Mouse (Mus musculus): ENCODE data around the gene Olfr102. TPM values are rescaled to one million over a fixed set of nuclear protein-coding genes. Genes with fewer than 3 reads are reported as not detected.

Olfr102 gene
- polyA plus RNA-seq (2014; fragmentation: Nextera tagmentation; extraction: Ambion mirVana), result not detected in 2 replicates

DNA sequence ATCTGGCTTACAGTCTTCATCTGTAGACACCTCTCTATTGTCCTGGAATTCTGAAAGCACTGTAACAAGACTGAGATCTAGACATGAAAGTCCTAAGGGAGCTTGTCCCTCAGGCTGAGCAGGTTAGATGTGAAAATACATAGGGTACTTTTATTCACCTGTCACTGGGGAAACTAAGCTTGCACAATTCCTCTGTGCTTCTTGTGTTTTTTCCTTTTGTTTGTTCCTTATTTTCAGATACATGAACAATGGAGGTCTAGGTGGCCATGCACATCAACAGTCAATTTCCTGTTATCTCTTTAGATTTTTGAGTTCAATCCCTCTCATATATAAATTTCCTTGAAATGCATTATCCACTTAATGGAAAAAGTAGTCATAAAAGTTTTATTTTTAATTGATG is at the start of gene Olfr102:
Gene Olfr102 (minus strand): TSS at position 101 of the 400 bp plus-strand sequence.
- Histone ChIP-seq H3K27ac (ENCODE audit: low read depth) (no peak within 1 kb of the TSS), H3K9ac (no peak within 1 kb of the TSS), H3K9me3 (ENCODE audit: low read depth, low read length) (no peaks in the 10 kb centered on the region), H3K4me2 (no peak within 1 kb of the TSS), H3K4me1 (ENCODE audit: insufficient read depth) (no peaks in the 10 kb centered on the region), H3K27me3 (ENCODE audit: insufficient read depth, low read length) (no peaks in the 10 kb centered on the region), H3K4me3 (ENCODE audit: low read depth, low read length) (no peak within 1 kb of the TSS), H3K36me3 (ENCODE audit: insufficient read depth) (no peaks in the 10 kb centered on the region)
- DNase-seq (no peak), ATAC-seq (ENCODE audit: insufficient read depth) (no peak)
- no peak for TF ChIP-seq CTCF (IDR thresholded peaks at IDR 0.05; ENCODE audit: low read depth)

- H3K4me1 ChIP-seq (ENCODE audit: insufficient read depth), result no peaks in the 10 kb centered on the region
- ATAC-seq (ENCODE audit: insufficient read depth) (no peak), DNase-seq (no peak)
- H3K27me3 ChIP-seq (ENCODE audit: insufficient read depth, low read length), result no peaks in the 10 kb centered on the region
- no peak within 1 kb of the TSS for H3K27ac ChIP-seq (ENCODE audit: low read depth)
- TF ChIP-seq CTCF (IDR thresholded peaks at IDR 0.05; ENCODE audit: low read depth), result no peak
- H3K9ac ChIP-seq, result no peak within 1 kb of the TSS
- H3K4me3 ChIP-seq (ENCODE audit: low read depth, low read length), result no peak within 1 kb of the TSS
- H3K36me3 ChIP-seq (ENCODE audit: insufficient read depth), result no peaks in the 10 kb centered on the region
- no peaks in the 10 kb centered on the region for H3K9me3 ChIP-seq (ENCODE audit: low read depth, low read length)
- no peak within 1 kb of the TSS for H3K4me2 ChIP-seq
These were observed 42.4 kb upstream of the Olfr102 start, which contains the start of gene Olfr104-ps for GRCm38 (mm10) chr17:37359282-37359681. Olfr104-ps (plus strand) TSS chr17:37359582.

DNA sequence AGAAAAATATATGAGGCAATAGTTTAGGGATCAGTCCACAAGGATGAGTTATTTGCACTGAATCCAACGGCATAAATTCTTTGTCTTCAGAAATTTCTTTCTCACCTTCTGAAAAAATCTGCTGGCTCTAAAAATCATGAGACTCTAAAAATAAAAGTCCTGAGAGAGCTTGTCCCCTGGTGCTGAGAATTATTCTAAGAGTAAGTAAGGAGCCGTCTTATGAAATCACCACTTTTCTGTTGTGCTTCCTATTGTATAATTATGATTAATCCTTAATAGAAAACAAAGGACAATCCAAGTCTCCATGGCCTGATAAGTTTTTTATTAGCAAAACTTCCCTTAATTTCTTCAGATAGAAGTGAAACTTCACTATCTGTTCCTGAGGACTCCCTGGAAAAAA is 22.7 kb upstream of the Olfr102 start, which contains the start of gene Olfr103:
Gene Olfr103 (minus strand): TSS at position 101 of the 400 bp plus-strand sequence.
- DNase-seq, result no peak
- WGBS, result 76% methylated on average over 2 of the region's 2 CpGs

GRCm38 (mm10) chr17:37310146-37310699 is 6.6 kb downstream of the Olfr102 start:
- no peak for TF ChIP-seq CTCF (IDR thresholded peaks at IDR 0.05; ENCODE audit: low read depth)
- Histone ChIP-seq H3K27me3 (ENCODE audit: insufficient read depth, low read length) (no peaks in the 10 kb centered on the region), H3K27ac (ENCODE audit: low read depth) (no peak overlapping the region), H3K4me3 (ENCODE audit: low read depth, low read length) (no peak overlapping the region), H3K4me1 (ENCODE audit: insufficient read depth) (no peaks in the 10 kb centered on the region), H3K36me3 (ENCODE audit: insufficient read depth) (no peaks in the 10 kb centered on the region), H3K9ac (no peak overlapping the region), H3K9me3 (ENCODE audit: low read depth, low read length) (no peaks in the 10 kb centered on the region), H3K4me2 (no peak overlapping the region)
- ATAC-seq (ENCODE audit: insufficient read depth), result no peak
- no peak for DNase-seq
- WGBS, result 36% methylated on average over 2 of the region's 2 CpGs

More for the DNA sequence above, 22.7 kb upstream of the Olfr102 start, which contains the start of gene Olfr103:
- H3K36me3 ChIP-seq (ENCODE audit: insufficient read depth), result no peaks in the 10 kb centered on the region
- H3K4me2 ChIP-seq, result no peak within 1 kb of the TSS
- no peak for TF ChIP-seq CTCF (IDR thresholded peaks at IDR 0.05; ENCODE audit: low read depth)
- no peak within 1 kb of the TSS for H3K27ac ChIP-seq (ENCODE audit: low read depth)
- H3K4me3 ChIP-seq (ENCODE audit: low read depth, low read length), result no peak within 1 kb of the TSS
- H3K4me1 ChIP-seq (ENCODE audit: insufficient read depth), result no peaks in the 10 kb centered on the region
- no peak for ATAC-seq (ENCODE audit: insufficient read depth)
- H3K27me3 ChIP-seq (ENCODE audit: insufficient read depth, low read length), result no peaks in the 10 kb centered on the region
- H3K9me3 ChIP-seq (ENCODE audit: low read depth, low read length), result no peaks in the 10 kb centered on the region
- H3K9ac ChIP-seq, result no peak within 1 kb of the TSS

GRCm38 (mm10) chr17:37308483-37308882 is 8.4 kb downstream of the Olfr102 start:
- DNase-seq (no peak), ATAC-seq (ENCODE audit: insufficient read depth) (no peak)
- Histone ChIP-seq H3K9me3 (ENCODE audit: low read depth, low read length) (no peaks in the 10 kb centered on the region), H3K4me1 (ENCODE audit: insufficient read depth) (no peaks in the 10 kb centered on the region), H3K4me2 (no peak overlapping the region), H3K27ac (ENCODE audit: low read depth) (no peak overlapping the region), H3K4me3 (ENCODE audit: low read depth, low read length) (no peak overlapping the region), H3K9ac (no peak overlapping the region), H3K27me3 (ENCODE audit: insufficient read depth, low read length) (no peaks in the 10 kb centered on the region), H3K36me3 (ENCODE audit: insufficient read depth) (no peaks in the 10 kb centered on the region)
- 34% methylated on average over 4 of the region's 4 CpGs for WGBS
- no peak for TF ChIP-seq CTCF (IDR thresholded peaks at IDR 0.05; ENCODE audit: low read depth)

GRCm38 (mm10) chr17:37304213-37304612 is 12.6 kb downstream of the Olfr102 start, which contains the start of gene Olfr101:
Olfr101 (minus strand) TSS chr17:37304313.
- no peaks in the 10 kb centered on the region for H3K27me3 ChIP-seq (ENCODE audit: insufficient read depth, low read length)
- H3K4me1 ChIP-seq (ENCODE audit: insufficient read depth), result no peaks in the 10 kb centered on the region
- no peak within 1 kb of the TSS for H3K9ac ChIP-seq
- H3K36me3 ChIP-seq (ENCODE audit: insufficient read depth), result no peaks in the 10 kb centered on the region
- ATAC-seq (ENCODE audit: insufficient read depth) (no peak), DNase-seq (no peak)
- H3K9me3 ChIP-seq (ENCODE audit: low read depth, low read length), result no peaks in the 10 kb centered on the region
- no peak within 1 kb of the TSS for H3K4me3 ChIP-seq (ENCODE audit: low read depth, low read length)
- WGBS, result 69% methylated on average over 4 of the region's 4 CpGs
- no peak within 1 kb of the TSS for H3K27ac ChIP-seq (ENCODE audit: low read depth)
- no peak for TF ChIP-seq CTCF (IDR thresholded peaks at IDR 0.05; ENCODE audit: low read depth)
- no peak within 1 kb of the TSS for H3K4me2 ChIP-seq

DNA sequence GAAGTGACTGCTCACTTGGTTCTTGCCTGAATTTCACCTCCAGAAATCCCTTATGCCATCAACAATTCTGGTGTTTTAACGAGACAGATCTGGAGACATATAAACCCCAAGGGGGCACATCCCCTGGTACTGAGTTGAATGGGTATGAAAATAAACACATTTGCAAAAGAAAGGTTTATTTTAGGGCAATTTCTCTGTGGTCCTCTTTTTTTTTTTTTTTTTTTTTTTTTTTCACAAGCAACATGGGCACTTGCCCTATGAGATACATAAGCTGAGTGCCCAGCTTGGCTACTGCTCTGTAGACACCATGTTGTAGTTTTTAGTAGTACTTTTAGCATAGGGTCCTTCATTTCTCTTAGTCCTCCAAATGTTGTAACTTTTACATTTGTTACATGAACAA is 33.5 kb downstream of the Olfr102 start, which contains the start of gene Olfr99:
Gene Olfr99 (minus strand): TSS at position 101 of the 400 bp plus-strand sequence.
- WGBS, result 75% methylated on average over 1 of the region's 1 CpGs
- no peak for TF ChIP-seq CTCF (IDR thresholded peaks at IDR 0.05; ENCODE audit: low read depth)
- ATAC-seq (ENCODE audit: insufficient read depth), result no peak

More for the DNA sequence above, 33.5 kb downstream of the Olfr102 start, which contains the start of gene Olfr99:
- Histone ChIP-seq H3K9me3 (ENCODE audit: low read depth, low read length) (no peaks in the 10 kb centered on the region), H3K4me1 (ENCODE audit: insufficient read depth) (no peaks in the 10 kb centered on the region), H3K36me3 (ENCODE audit: insufficient read depth) (no peaks in the 10 kb centered on the region), H3K27ac (ENCODE audit: low read depth) (no peak within 1 kb of the TSS), H3K4me3 (ENCODE audit: low read depth, low read length) (no peak within 1 kb of the TSS), H3K27me3 (ENCODE audit: insufficient read depth, low read length) (no peaks in the 10 kb centered on the region), H3K9ac (no peak within 1 kb of the TSS), H3K4me2 (no peak within 1 kb of the TSS)
- DNase-seq, result no peak
